In the genomic region with DNA sequence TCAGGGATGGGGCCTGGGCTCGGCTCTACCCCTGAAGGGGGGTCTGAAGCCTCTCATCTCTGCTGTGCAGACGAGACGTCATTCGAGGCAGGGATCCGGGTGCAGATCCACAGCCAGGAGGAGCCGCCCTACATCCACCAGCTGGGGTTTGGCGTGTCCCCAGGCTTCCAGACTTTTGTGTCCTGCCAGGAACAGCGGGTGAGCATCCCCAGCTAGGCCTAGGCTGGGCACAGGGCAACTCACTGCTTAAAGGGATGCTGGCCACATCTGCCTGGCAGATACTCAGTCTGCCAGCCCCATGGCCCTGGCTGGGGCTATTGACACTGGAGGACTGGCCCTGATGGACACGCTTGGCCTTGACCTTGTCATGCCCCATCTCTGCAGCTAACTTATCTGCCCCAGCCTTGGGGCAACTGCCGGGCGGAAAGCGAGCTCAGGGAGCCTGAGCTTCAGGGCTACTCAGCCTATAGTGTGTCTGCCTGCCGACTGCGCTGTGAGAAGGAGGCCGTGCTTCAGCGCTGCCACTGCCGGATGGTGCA, we compare ENCODE assay signal across 30 mouse cellular contexts. TPM values are rescaled to one million over a fixed set of nuclear protein-coding genes. Genes with fewer than 3 reads are reported as not detected.
DNase-seq lines count a peak whose midpoint lies in the region; ATAC-seq and TF ChIP-seq lines count a peak whose summit lies in the region.
"Had no signal": no experiment of that assay in that cellular context is flagged by ENCODE, and none has a peak within 500 bp of the region (broad histone marks: within the 10 kb centered on the region; RNA-seq: fewer than 3 reads in every experiment).

No protein-coding gene starts in this region.

- H3K27me3 ChIP-seq in hindbrain, embryonic 13.5 days: peaks cover 34% of the 10 kb centered on the region
- no peaks in the 10 kb centered on the region; the same call in 1 of the 2 replicates for H3K27me3 ChIP-seq in hindbrain, embryonic 16.5 days (replicated peaks; ENCODE audit: control insufficient read depth, insufficient read depth, low read length)
- H3K27me3 ChIP-seq in testis, adult 2 months (ENCODE audit: control insufficient read depth, insufficient read depth, low read length): no peaks in the 10 kb centered on the region
- peaks cover 70% of the 10 kb centered on the region for H3K27me3 ChIP-seq in midbrain, embryonic 10.5 days (ENCODE audit: low read depth, poor library complexity, severe bottlenecking)

- peaks cover 28% of the 10 kb centered on the region for H3K36me3 ChIP-seq in hindbrain, embryonic 13.5 days
- H3K36me3 ChIP-seq in hindbrain, embryonic 16.5 days (ENCODE audit: control insufficient read depth, insufficient read depth, low read length): peaks cover 9% of the 10 kb centered on the region
- H3K36me3 ChIP-seq in testis, adult 2 months (ENCODE audit: control insufficient read depth, insufficient read depth, low read length): no peaks in the 10 kb centered on the region
- H3K36me3 ChIP-seq in midbrain, embryonic 10.5 days: peaks cover 25% of the 10 kb centered on the region
- H3K36me3 ChIP-seq: liver, embryonic 15.5 days had no signal

- 78% methylated on average over 17 of the region's 17 CpGs for WGBS in hindbrain, embryonic 13.5 days
- WGBS in hindbrain, embryonic 16.5 days: 71% methylated on average over 17 of the region's 17 CpGs
- 82% methylated on average over 17 of the region's 17 CpGs for WGBS in midbrain, embryonic 10.5 days

- H3K4me2 ChIP-seq in hindbrain, embryonic 13.5 days: no peak overlapping the region
- no peak overlapping the region for H3K4me2 ChIP-seq in hindbrain, embryonic 16.5 days (ENCODE audit: low read length)
- H3K4me2 ChIP-seq: heart, embryonic 15.5 days; limb, embryonic 12.5 days; liver, embryonic 15.5 days; lung, embryonic 14.5 days; midbrain, embryonic 11.5 days; neural tube, embryonic 12.5 days had no signal

- H3K9me3 ChIP-seq in hindbrain, embryonic 13.5 days: no peaks in the 10 kb centered on the region
- H3K9me3 ChIP-seq in hindbrain, embryonic 16.5 days (ENCODE audit: control insufficient read depth, low read length): no peaks in the 10 kb centered on the region
- H3K9me3 ChIP-seq in midbrain, embryonic 10.5 days (replicated peaks): no peaks in the 10 kb centered on the region
- H3K9me3 ChIP-seq: heart, embryonic 15.5 days; limb, embryonic 12.5 days; liver, embryonic 15.5 days; neural tube, embryonic 12.5 days had no signal

- DNase-seq in adrenal gland, adult (ENCODE audit: inconsistent age in 2 of 2, low spot score in 1 of 2): peak; percentile 53 to 85
- DNase-seq in adrenal gland, postnatal 4 days (ENCODE audit: low spot score in 2 of 2): no peak
- peak; percentile 76 for DNase-seq in adrenal gland, postnatal 14 days
- DNase-seq in layer of hippocampus, postnatal 14 days (ENCODE audit: low spot score in 2 of 2): no peak
- no peak for DNase-seq in midbrain, embryonic 10.5 days (ENCODE audit: low spot score)
- DNase-seq: cerebellum, adult 18-20 months; gastrocnemius, postnatal 10 days; kidney, adult 9 months; kidney, postnatal 10 days; layer of hippocampus, adult 9-11 months; lung, embryonic 14.5 days; lung, postnatal 14 days; right cerebral cortex, postnatal 4 days had no signal

- peaks cover 17% of the 10 kb centered on the region for H3K4me1 ChIP-seq in hindbrain, embryonic 13.5 days (replicated peaks)
- peaks cover 3% of the 10 kb centered on the region for H3K4me1 ChIP-seq in hindbrain, embryonic 16.5 days (ENCODE audit: control insufficient read depth, insufficient read depth, low read depth, low read length)
- no peaks in the 10 kb centered on the region for H3K4me1 ChIP-seq in testis, adult 2 months (ENCODE audit: control insufficient read depth, insufficient read depth, low read length)
- peaks cover 27% of the 10 kb centered on the region for H3K4me1 ChIP-seq in midbrain, embryonic 10.5 days

- no peak for TF ChIP-seq CTCF in testis, adult 2 months (IDR thresholded peaks at IDR 0.05; ENCODE audit: control insufficient read depth, insufficient read depth, insufficient replicate concordance, low read depth, low read length)

- H3K4me3 ChIP-seq in hindbrain, embryonic 13.5 days: no peak overlapping the region
- no peak overlapping the region for H3K4me3 ChIP-seq in hindbrain, embryonic 16.5 days (ENCODE audit: low read length)
- no peak overlapping the region for H3K4me3 ChIP-seq in testis, adult 2 months (ENCODE audit: control insufficient read depth, low read depth, low read length)
- H3K4me3 ChIP-seq in midbrain, embryonic 10.5 days: no peak overlapping the region
- H3K4me3 ChIP-seq: heart, embryonic 15.5 days; limb, embryonic 12.5 days; liver, embryonic 15.5 days; myocyte; neural tube, embryonic 12.5 days had no signal

- no peak for TF ChIP-seq POLR2A in testis, adult 2 months (IDR thresholded peaks at IDR 0.05; ENCODE audit: control insufficient read depth, low read depth, low read length)

- H3K9ac ChIP-seq in hindbrain, embryonic 13.5 days: 0 out of 2 replicates have a peak overlapping the region, but pooled peaks have one; percentile 35
- no peak overlapping the region for H3K9ac ChIP-seq in hindbrain, embryonic 16.5 days (ENCODE audit: low read depth, low read length)
- H3K9ac ChIP-seq: heart, embryonic 15.5 days; limb, embryonic 12.5 days; liver, embryonic 15.5 days; lung, embryonic 14.5 days; neural tube, embryonic 12.5 days had no signal

- no peak for ATAC-seq in hindbrain, embryonic 13.5 days (ENCODE audit: low FRiP score)
- ATAC-seq in hindbrain, embryonic 16.5 days: no peak
- ATAC-seq: activated CD4-positive, CD25-positive, alpha-beta regulatory T cell, adult 4 months; intestine, embryonic 16.5 days had no signal

- H3K27ac ChIP-seq in hindbrain, embryonic 13.5 days: no peak overlapping the region
- no peak overlapping the region for H3K27ac ChIP-seq in hindbrain, embryonic 16.5 days (ENCODE audit: low read depth, low read length)
- H3K27ac ChIP-seq in testis, adult 2 months (ENCODE audit: control insufficient read depth, insufficient read depth, low read depth, low read length): peak overlapping the region; percentile 19; the same call in 1 of the 2 replicates
- H3K27ac ChIP-seq in midbrain, embryonic 10.5 days (replicated peaks): no peak overlapping the region
- H3K27ac ChIP-seq: heart, embryonic 15.5 days; limb, embryonic 12.5 days; liver, embryonic 15.5 days; neural tube, embryonic 12.5 days; stomach, postnatal 0 days had no signal

RNA-seq across cellular contexts. Expression of a gene that starts 9.8 kb away (rescaled TPM):
- 10 to 100 TPM; 60.3 to 62.6 TPM for total RNA-seq in adrenal gland, postnatal 4 days (2021)
- 32.4 and 33.8 TPM in 2 replicates for polyA plus RNA-seq in hindbrain, embryonic 13.5 days (2015; fragmentation: Nextera tagmentation; extraction: Ambion mirVana)
- polyA plus RNA-seq in hindbrain, embryonic 16.5 days (2015; fragmentation: Nextera tagmentation; extraction: Ambion mirVana): 42.1 and 46.4 TPM in 2 replicates
- 40.7 and 47.0 TPM in 2 replicates for total RNA-seq in adrenal gland, postnatal 14 days (2021)
- 39.5 and 40.8 TPM in 2 replicates for polyA plus RNA-seq in testis, adult 2 months (2012; rRNA removed)
- 10 to 100 TPM; 71.2 to 78.5 TPM for total RNA-seq in layer of hippocampus, postnatal 14 days (2021)
- 24.4 and 25.2 TPM in 2 replicates for polyA plus RNA-seq in midbrain, embryonic 10.5 days (2016; fragmentation: Nextera tagmentation; extraction: Ambion mirVana)

RNA-seq across cellular contexts. Expression of a gene that starts 10.0 kb away (rescaled TPM):
- 1 to 10 TPM; 4.0 to 5.0 TPM for total RNA-seq in adrenal gland, postnatal 4 days (2021)
- 43.7 and 45.0 TPM in 2 replicates for polyA plus RNA-seq in hindbrain, embryonic 13.5 days (2015; fragmentation: Nextera tagmentation; extraction: Ambion mirVana)
- 50.5 and 52.5 TPM in 2 replicates for polyA plus RNA-seq in hindbrain, embryonic 16.5 days (2015; fragmentation: Nextera tagmentation; extraction: Ambion mirVana)
- total RNA-seq in adrenal gland, postnatal 14 days (2021): 2.9 and 3.3 TPM in 2 replicates
- polyA plus RNA-seq in testis, adult 2 months (2012; rRNA removed): 7.2 and 8.9 TPM in 2 replicates
- total RNA-seq in layer of hippocampus, postnatal 14 days (2021): 10 to 100 TPM; 53.3 to 62.5 TPM
- 9.9 and 17.4 TPM in 2 replicates for polyA plus RNA-seq in midbrain, embryonic 10.5 days (2016; fragmentation: Nextera tagmentation; extraction: Ambion mirVana)

RNA-seq across cellular contexts. Expression of a gene that starts 19.1 kb away (rescaled TPM):
- total RNA-seq in adrenal gland, postnatal 4 days (2021): 10 to 100 TPM; 10.4 to 11.9 TPM
- 25.9 and 29.3 TPM in 2 replicates for polyA plus RNA-seq in hindbrain, embryonic 13.5 days (2015; fragmentation: Nextera tagmentation; extraction: Ambion mirVana)
- 20.3 and 21.6 TPM in 2 replicates for polyA plus RNA-seq in hindbrain, embryonic 16.5 days (2015; fragmentation: Nextera tagmentation; extraction: Ambion mirVana)
- 3.8 and 4.2 TPM in 2 replicates for total RNA-seq in adrenal gland, postnatal 14 days (2021)
- 0.82 and 1.0 TPM in 2 replicates for polyA plus RNA-seq in testis, adult 2 months (2012; rRNA removed)
- total RNA-seq in layer of hippocampus, postnatal 14 days (2021): 10 to 100 TPM; 14.3 to 14.7 TPM
- 6.1 and 17.7 TPM in 2 replicates for polyA plus RNA-seq in midbrain, embryonic 10.5 days (2016; fragmentation: Nextera tagmentation; extraction: Ambion mirVana)
- total RNA-seq: CH12.LX; common myeloid progenitor, adult 5-6 weeks; ES-E14; gastrocnemius, postnatal 10 days; heart, postnatal 25 days; liver, adult 2 months had no signal
- polyA plus RNA-seq: activated CD4-positive, CD25-positive, alpha-beta regulatory T cell, adult 4 months; liver, adult 2 months had no signal

RNA-seq across cellular contexts. Expression of a gene that starts 33.6 kb away (rescaled TPM):
- total RNA-seq in adrenal gland, postnatal 4 days (2021): 10 to 100 TPM; 71.3 to 82.4 TPM
- 84.0 and 84.4 TPM in 2 replicates for polyA plus RNA-seq in hindbrain, embryonic 13.5 days (2015; fragmentation: Nextera tagmentation; extraction: Ambion mirVana)
- 77.8 and 78.4 TPM in 2 replicates for polyA plus RNA-seq in hindbrain, embryonic 16.5 days (2015; fragmentation: Nextera tagmentation; extraction: Ambion mirVana)
- 58.8 and 74.2 TPM in 2 replicates for total RNA-seq in adrenal gland, postnatal 14 days (2021)
- 96.2 and 98.2 TPM in 2 replicates for polyA plus RNA-seq in testis, adult 2 months (2012; rRNA removed)
- total RNA-seq in layer of hippocampus, postnatal 14 days (2021): 10 to 100 TPM; 56.0 to 62.2 TPM
- 70.2 and 73.1 TPM in 2 replicates for polyA plus RNA-seq in midbrain, embryonic 10.5 days (2016; fragmentation: Nextera tagmentation; extraction: Ambion mirVana)

RNA-seq across cellular contexts. Expression of a gene that starts 36.9 kb away (rescaled TPM):
- total RNA-seq in adrenal gland, postnatal 4 days (2021): 100 to 1,000 TPM; 241 to 242 TPM
- 21.0 and 22.8 TPM in 2 replicates for polyA plus RNA-seq in hindbrain, embryonic 13.5 days (2015; fragmentation: Nextera tagmentation; extraction: Ambion mirVana)
- polyA plus RNA-seq in hindbrain, embryonic 16.5 days (2015; fragmentation: Nextera tagmentation; extraction: Ambion mirVana): 25.4 and 26.1 TPM in 2 replicates
- total RNA-seq in adrenal gland, postnatal 14 days (2021): 98.3 and 99.4 TPM in 2 replicates
- 46.0 and 47.0 TPM in 2 replicates for polyA plus RNA-seq in testis, adult 2 months (2012; rRNA removed)
- 10 to 100 TPM; 25.2 to 27.0 TPM for total RNA-seq in layer of hippocampus, postnatal 14 days (2021)
- polyA plus RNA-seq in midbrain, embryonic 10.5 days (2016; fragmentation: Nextera tagmentation; extraction: Ambion mirVana): 35.2 and 35.7 TPM in 2 replicates
- polyA plus RNA-seq: activated CD4-positive, CD25-positive, alpha-beta regulatory T cell, adult 4 months had no signal

Comparison
In these comparisons a context has a peak if more than half of its experiments do, and no peak if none do; other contexts are left out.
1. DNase-seq: peak in adrenal gland, adult (2 of 2) and adrenal gland, postnatal 14 days (single experiment); none in adrenal gland, postnatal 4 days (0 of 2), layer of hippocampus, postnatal 14 days (0 of 2) and midbrain, embryonic 10.5 days (single experiment).